Mouse (Mus musculus) CH12.LX (cell line): ENCODE results near the gene Lnpk. TPM values are rescaled to one million over a fixed set of nuclear protein-coding genes. Genes with fewer than 3 reads are reported as not detected.

Experiments used
- DNase-seq: peaks from one replicate; pipeline ENCODE4 v3.0.0-alpha.2; 2013; ENCODE audit errors: extremely low read depth
- H3K27ac ChIP-seq: 2 replicates; pipeline ENCODE4 v1.5.1; 2012; ENCODE audit warnings: low read depth, mild to moderate bottlenecking, control low read depth, moderate library complexity; ENCODE audit not compliant: insufficient read depth
- H3K27me3 ChIP-seq: replicated peaks from 2 replicates; pipeline ENCODE3; 2012; ENCODE audit warnings: inconsistent platforms
- H3K36me3 ChIP-seq, 2 experiments: replicated peaks in 1 of 2; 2 replicates each; pipeline versions ENCODE3 to v1.6.1; 2012; ENCODE audit warnings: inconsistent platforms in 1 of 2, low read length in 1 of 2, mild to moderate bottlenecking in 1 of 2, mixed read lengths in 1 of 2, moderate library complexity in 1 of 2; ENCODE audit not compliant: control insufficient read depth in 1 of 2, insufficient read depth in 1 of 2
- H3K4me1 ChIP-seq, 2 experiments: 2 replicates each; pipeline ENCODE4 v1.6.1; 2012; ENCODE audit warnings: inconsistent platforms in 1 of 2, moderate library complexity in 1 of 2; ENCODE audit not compliant: insufficient read depth in 2 of 2, control insufficient read depth in 1 of 2
- H3K4me2 ChIP-seq: 2 replicates; pipeline ENCODE4 v1.6.1; 2012; ENCODE audit warnings: low read depth, mild to moderate bottlenecking, control low read depth; ENCODE audit not compliant: poor library complexity, insufficient read depth, severe bottlenecking
- H3K4me3 ChIP-seq, 3 experiments: fragments of 150-350 bp in 1 of 3; sonication (generic) in 1 of 3; replicated peaks in 1 of 3; 2 replicates each; pipeline versions ENCODE3 to v1.5.1; 2011 to 2012; ENCODE audit warnings: low read depth in 2 of 3, low read length in 2 of 3, mild to moderate bottlenecking in 2 of 3, moderate library complexity in 2 of 3, control low read depth in 1 of 3, improper control_type of control experiment in 1 of 3, inconsistent platforms in 1 of 3, mixed read lengths in 1 of 3; ENCODE audit not compliant: poor library complexity in 1 of 3
- H3K79me2 ChIP-seq: replicated peaks from 2 replicates; pipeline ENCODE4 v1.6.1; 2012; ENCODE audit warnings: mild to moderate bottlenecking, moderate library complexity; ENCODE audit not compliant: control insufficient read depth, poor library complexity, insufficient read depth, severe bottlenecking; ENCODE audit errors: extremely low read depth
- H3K9ac ChIP-seq: 2 replicates; pipeline ENCODE4 v1.6.1; 2012; ENCODE audit warnings: low read depth, mild to moderate bottlenecking, control low read depth, moderate library complexity; ENCODE audit not compliant: insufficient read depth
- H3K9me3 ChIP-seq: replicated peaks from 2 replicates; pipeline ENCODE3; 2012; ENCODE audit warnings: low read length, inconsistent platforms, mixed read lengths
- CHD1 ChIP-seq: IDR thresholded peaks from 2 replicates; pipeline ENCODE4 v1.6.1; 2012; ENCODE audit warnings: low read depth, low read length, improper control_type of control experiment, inconsistent platforms
- CHD2 ChIP-seq: IDR thresholded peaks from 2 replicates; pipeline ENCODE4 v1.6.1; 2011; ENCODE audit warnings: low read length, improper control_type of control experiment
- ELF1 ChIP-seq: IDR thresholded peaks from 2 replicates; pipeline ENCODE4 v1.6.1; 2014; ENCODE audit warnings: low read depth, mild to moderate bottlenecking, inconsistent platforms, low read length, improper control_type of control experiment
- EP300 ChIP-seq: IDR thresholded peaks from 2 replicates; pipeline ENCODE4 v1.6.1; 2011; ENCODE audit warnings: low read length, improper control_type of control experiment
- ETS1 ChIP-seq: conservative IDR thresholded peaks from 2 replicates; pipeline ENCODE4 v1.6.1; 2012; ENCODE audit warnings: low read depth, mild to moderate bottlenecking, inconsistent platforms, low read length, improper control_type of control experiment, moderate library complexity
- GABPA ChIP-seq: IDR thresholded peaks from 2 replicates; pipeline ENCODE4 v1.6.1; 2012; ENCODE audit warnings: low read depth, low read length, improper control_type of control experiment, inconsistent platforms; ENCODE audit not compliant: insufficient replicate concordance
- IRF4 ChIP-seq: IDR thresholded peaks from 2 replicates; pipeline ENCODE4 v1.6.1; 2014; ENCODE audit warnings: low read depth, mild to moderate bottlenecking, inconsistent platforms, low read length, improper control_type of control experiment
- JUN ChIP-seq: IDR thresholded peaks from 2 replicates; pipeline ENCODE4 v1.6.1; 2011; ENCODE audit warnings: low read depth, mild to moderate bottlenecking, low read length, improper control_type of control experiment, moderate library complexity; ENCODE audit not compliant: insufficient read depth
- KAT2A ChIP-seq: IDR thresholded peaks from 2 replicates; pipeline ENCODE4 v1.6.1; 2012; ENCODE audit warnings: low read length, improper control_type of control experiment, inconsistent platforms; ENCODE audit not compliant: insufficient replicate concordance
- MAFK ChIP-seq: IDR thresholded peaks from 2 replicates; pipeline ENCODE4 v1.6.1; 2011; ENCODE audit warnings: low read length, improper control_type of control experiment; ENCODE audit not compliant: insufficient replicate concordance
- MAX ChIP-seq: IDR thresholded peaks from 2 replicates; pipeline ENCODE4 v1.6.1; 2011; ENCODE audit warnings: low read length, improper control_type of control experiment
- MAZ ChIP-seq: IDR thresholded peaks from 2 replicates; pipeline ENCODE4 v1.6.1; 2012; ENCODE audit warnings: low read depth, mild to moderate bottlenecking, inconsistent platforms, low read length, improper control_type of control experiment, moderate library complexity
- MXI1 ChIP-seq: IDR thresholded peaks from 2 replicates; pipeline ENCODE4 v1.6.1; 2011; ENCODE audit warnings: mild to moderate bottlenecking, low read depth, low read length, improper control_type of control experiment
- NELFE ChIP-seq: IDR thresholded peaks from 2 replicates; pipeline ENCODE4 v1.6.1; 2011; ENCODE audit warnings: low read depth, low read length, improper control_type of control experiment
- PAX5 ChIP-seq: IDR thresholded peaks from 2 replicates; pipeline ENCODE4 v1.6.1; 2012; ENCODE audit warnings: low read length, inconsistent platforms, mixed read lengths
- POLR2A ChIP-seq: IDR thresholded peaks from 2 replicates; pipeline ENCODE4 v1.6.1; 2011; ENCODE audit warnings: low read depth, mild to moderate bottlenecking, improper control_type of control experiment, low read length
- POLR2AphosphoS2 ChIP-seq: IDR thresholded peaks from 2 replicates; pipeline ENCODE4 v1.6.1; 2011; ENCODE audit warnings: low read depth, low read length, improper control_type of control experiment
- RCOR1 ChIP-seq: conservative IDR thresholded peaks from 2 replicates; pipeline ENCODE4 v1.6.1; 2012; ENCODE audit warnings: low read depth, mild to moderate bottlenecking, inconsistent platforms, low read length, improper control_type of control experiment
- TBP ChIP-seq: conservative IDR thresholded peaks from 2 replicates; pipeline ENCODE4 v1.6.1; 2011; ENCODE audit warnings: low read depth, low read length, improper control_type of control experiment
- TCF12 ChIP-seq: IDR thresholded peaks from 2 replicates; pipeline ENCODE4 v1.6.1; 2014; ENCODE audit warnings: low read depth, mild to moderate bottlenecking, inconsistent platforms, low read length, improper control_type of control experiment
- UBTF ChIP-seq: IDR thresholded peaks from 2 replicates; pipeline ENCODE4 v1.6.1; 2012; ENCODE audit warnings: low read depth, mild to moderate bottlenecking, inconsistent platforms, low read length, improper control_type of control experiment, moderate library complexity
- ZC3H11A ChIP-seq: IDR thresholded peaks from 2 replicates; pipeline ENCODE4 v1.6.1; 2012; ENCODE audit warnings: low read depth, mild to moderate bottlenecking, inconsistent platforms, low read length, improper control_type of control experiment
- ZMIZ1 ChIP-seq: IDR thresholded peaks from 2 replicates; pipeline ENCODE4 v1.6.1; 2012; ENCODE audit warnings: low read depth, mild to moderate bottlenecking, inconsistent platforms, low read length, improper control_type of control experiment
- ZNF384 ChIP-seq: IDR thresholded peaks from 2 replicates; pipeline ENCODE4 v1.6.1; 2012; ENCODE audit warnings: low read depth, low read length, improper control_type of control experiment, inconsistent platforms
- dilution Hi-C: fragments of 300-500 bp; cut with MboI; formaldehyde crosslinking; loops from 2 replicates; pipeline ENCODE4 v1.14.3; 2020; ENCODE audit warnings: low sequenced_read_pairs; ENCODE audit not compliant: extremely low pct_unique_long_range_greater_than_20kb, extremely low pct_ligation_motif_present
- in situ Hi-C: fragments of 300-500 bp; cut with MboI; formaldehyde crosslinking; loops from 3 replicates; pipeline ENCODE4 v1.14.3; 2019; ENCODE audit warnings: low sequenced_read_pairs, low pct_ligation_motif_present, low pct_unique_long_range_greater_than_20kb, mixed read lengths
- polyA plus RNA-seq: library from polyadenylated mRNA; unstranded; fragments of >175 nt; gene quantifications from 2 replicates; pipeline ENCODE4 v1.2.1, GENCODE M21; 2012; ENCODE audit warnings: low read depth; ENCODE audit not compliant: insufficient read length
- total RNA-seq, 2 experiments: library from RNA; depleted of rRNA; stranded (reverse); fragments of 300-350 nt in 1 of 2; fragments of >200 nt in 1 of 2; gene quantifications; 2 replicates each; pipeline ENCODE4 v1.2.3; 2012 to 2014

The Lnpk gene
- total and polyA plus RNA-seq, 3 experiments = 21.1 to 51.7 (median 37.1) TPM

GRCm38 (mm10) chr2:74609350-74609749 lies 30.1 kb upstream of the Lnpk start:
- TF ChIP-seq JUN = no peak
- TF ChIP-seq IRF4 = no peak
- TF ChIP-seq CHD2 = no peak
- TF ChIP-seq RCOR1 = no peak
- no peak for TF ChIP-seq MXI1
- TF ChIP-seq POLR2AphosphoS2 = no peak
- TF ChIP-seq ETS1 = no peak
- no peak for TF ChIP-seq UBTF
- no peak for TF ChIP-seq KAT2A
- no peak for TF ChIP-seq POLR2A
- TF ChIP-seq ELF1 = no peak
- no peak for TF ChIP-seq ZMIZ1
- no peak for TF ChIP-seq TCF12
- TF ChIP-seq, all 38 proteins: peak for 0
- Histone ChIP-seq H3K4me2 (no peak overlapping the region), H3K4me1 (no peaks in the 10 kb centered on the region), H3K36me3 (no peaks in the 10 kb centered on the region), H3K9ac (no peak overlapping the region), H3K27ac (no peak overlapping the region), H3K9me3 (peaks cover 4% of the 10 kb centered on the region), H3K4me3 (no peak overlapping the region), H3K27me3 (no peaks in the 10 kb centered on the region), H3K79me2 (no peaks in the 10 kb centered on the region)
- DNase-seq = no peak
- in situ Hi-C loops (no loop called here), dilution Hi-C loops (no loop called here)

- no peak for DNase-seq
- dilution Hi-C loops (no loop called here), in situ Hi-C loops (no loop called here)
- TF ChIP-seq KAT2A (no peak), CHD2 (no peak), PAX5 (no peak), JUN (no peak), MAZ (no peak), EP300 (no peak), ZC3H11A (no peak), NELFE (no peak), CHD1 (no peak), ELF1 (no peak), MAFK (no peak), TCF12 (no peak), ZNF384 (no peak), GABPA (no peak), MAX (no peak), TBP (no peak)
- no peak overlapping the region for H3K4me2 ChIP-seq
- peaks cover under 1% of the 10 kb centered on the region for H3K9me3 ChIP-seq
- no peaks in the 10 kb centered on the region for H3K36me3 ChIP-seq
- no peak overlapping the region for H3K4me3 ChIP-seq
- no peaks in the 10 kb centered on the region for H3K79me2 ChIP-seq
- no peak overlapping the region for H3K9ac ChIP-seq
- no peak overlapping the region for H3K27ac ChIP-seq
- no peaks in the 10 kb centered on the region for H3K27me3 ChIP-seq
- no peaks in the 10 kb centered on the region for H3K4me1 ChIP-seq
These were observed 27.0 kb upstream of the Lnpk start for GRCm38 (mm10) chr2:74606087-74606760.
